Mouse (Mus musculus) hindbrain, embryonic 14.5 days (tissue): ENCODE data around the gene Mms19. TPM values are rescaled to one million over a fixed set of nuclear protein-coding genes. Genes with fewer than 3 reads are reported as not detected.

ENCODE experiments used
- ATAC-seq: fragments of 200-750 bp; cut with Nextera tagmentation; 2 replicates; pipeline ENCODE4 v1.8.0; 2017; ENCODE audit warnings: moderate number of reproducible peaks, mild to moderate bottlenecking, moderate TSS enrichment, moderate library complexity; ENCODE audit not compliant: low FRiP score
- DNase-seq: peaks from one replicate; pipeline ENCODE4 v3.0.0-alpha.2; 2015; ENCODE audit warnings: low spot score
- H3K27ac ChIP-seq: fragments of 300-500 bp; sonication (generic); 2 replicates; pipeline ENCODE4 v1.5.1; 2014; ENCODE audit warnings: mild to moderate bottlenecking, moderate library complexity
- H3K27me3 ChIP-seq: fragments of 300-500 bp; sonication (generic); 2 replicates; pipeline ENCODE4 v1.6.1; 2014; ENCODE audit warnings: mild to moderate bottlenecking, low read length, mixed read lengths; ENCODE audit not compliant: control insufficient read depth, insufficient read depth
- H3K36me3 ChIP-seq: fragments of 300-500 bp; sonication (generic); replicated peaks from 2 replicates; pipeline ENCODE4 v1.6.1; 2014; ENCODE audit not compliant: control insufficient read depth, insufficient read depth
- H3K4me1 ChIP-seq: fragments of 300-500 bp; sonication (generic); replicated peaks from 2 replicates; pipeline ENCODE4 v1.6.1; 2014; ENCODE audit warnings: antibody characterized with exemption, low read length, mixed read lengths; ENCODE audit not compliant: control insufficient read depth, insufficient read depth
- H3K4me2 ChIP-seq: fragments of 300-500 bp; sonication (generic); replicated peaks from 2 replicates; pipeline ENCODE4 v1.6.1; 2014; ENCODE audit warnings: mild to moderate bottlenecking, moderate library complexity
- H3K4me3 ChIP-seq: fragments of 300-500 bp; sonication (generic); replicated peaks from 2 replicates; pipeline ENCODE4 v1.5.1; 2014; ENCODE audit warnings: mild to moderate bottlenecking, low read length
- H3K9ac ChIP-seq: fragments of 300-500 bp; sonication (generic); 2 replicates; pipeline ENCODE4 v1.6.1; 2014
- H3K9me3 ChIP-seq: fragments of 300-500 bp; sonication (generic); 2 replicates; pipeline ENCODE4 v1.6.1; 2016; ENCODE audit warnings: low read length; ENCODE audit not compliant: control insufficient read depth
- WGBS: fragments of 180-500 bp; shearing (Covaris S2); extraction: QIAGEN DNeasy Blood & Tissue Kit; methylation state at CpG from one replicate; pipeline ENCODE4 v1.1.7; 2014; 5-methylcytosine and 5-hydroxymethylcytosine counted together
- polyA plus RNA-seq: library from polyadenylated mRNA; unstranded; fragments of >200 nt; fragmentation: Nextera tagmentation; extraction: Ambion mirVana; gene quantifications from 2 replicates; pipeline ENCODE4 v1.2.1, GENCODE M21; 2014

Mms19 gene
- polyA plus RNA-seq, result 29.6 and 31.6 TPM in 2 replicates

- H3K4me1 ChIP-seq, result peaks cover 8% of the 10 kb centered on the region
- no peaks in the 10 kb centered on the region for H3K36me3 ChIP-seq
- ATAC-seq, result peak; percentile 95
- peak; percentile 99 for DNase-seq
- no peaks in the 10 kb centered on the region for H3K9me3 ChIP-seq
- under 1% methylated on average over 62 of the region's 68 CpGs for WGBS
- peak within 1 kb of the TSS; percentile 84 for H3K27ac ChIP-seq
- H3K4me2 ChIP-seq, result peak within 1 kb of the TSS; percentile 100
- peak within 1 kb of the TSS; percentile 79 for H3K4me3 ChIP-seq
- H3K27me3 ChIP-seq, result peaks cover 9% of the 10 kb centered on the region
- H3K9ac ChIP-seq, result peak within 1 kb of the TSS; percentile 75
Observed at GRCm38 (mm10) chr19:41980819-41981594, at the start of gene Mms19. TSS of gene Mms19 (minus strand) at chr19:41981157.

- Histone ChIP-seq H3K4me1 (0 out of 2 replicates have a peak, but pooled peaks cover 3% of the 10 kb centered on the region), H3K4me2 (no peak overlapping the region), H3K27me3 (no peaks in the 10 kb centered on the region), H3K9ac (no peak overlapping the region), H3K36me3 (no peaks in the 10 kb centered on the region), H3K4me3 (no peak overlapping the region), H3K9me3 (no peaks in the 10 kb centered on the region), H3K27ac (no peak overlapping the region)
- DNase-seq (peak; percentile 84), ATAC-seq (peak; percentile 53; the same call in 1 of the 2 replicates)
- 8% methylated on average over 5 of the region's 5 CpGs for WGBS
Observed at GRCm38 (mm10) chr19:42026158-42026557, 45.2 kb upstream of the Mms19 start.

- ATAC-seq, result no peak
- DNase-seq, result no peak
- Histone ChIP-seq H3K36me3 (no peaks in the 10 kb centered on the region), H3K9me3 (no peaks in the 10 kb centered on the region), H3K27me3 (no peaks in the 10 kb centered on the region), H3K9ac (no peak overlapping the region), H3K27ac (no peak overlapping the region), H3K4me2 (no peak overlapping the region), H3K4me1 (0 out of 2 replicates have a peak, but pooled peaks cover 3% of the 10 kb centered on the region), H3K4me3 (no peak overlapping the region)
- WGBS, result 74% methylated on average over 2 of the region's 2 CpGs
Observed at GRCm38 (mm10) chr19:42022542-42022848, 41.5 kb upstream of the Mms19 start.

- WGBS, result 58% methylated on average over 10 of the region's 10 CpGs
- no peak overlapping the region for H3K27ac ChIP-seq
- DNase-seq, result no peak
Observed at GRCm38 (mm10) chr19:42021681-42022541, 41.0 kb upstream of the Mms19 start.

GRCm38 (mm10) chr19:42019011-42019522 is 38.1 kb upstream of the Mms19 start:
- H3K9ac ChIP-seq, result no peak overlapping the region
- 0 out of 2 replicates have a peak, but pooled peaks cover 3% of the 10 kb centered on the region for H3K4me1 ChIP-seq
- no peak for ATAC-seq
- H3K4me3 ChIP-seq, result no peak overlapping the region
- H3K27ac ChIP-seq, result no peak overlapping the region
- DNase-seq, result no peak
- WGBS, result 41% methylated on average over 4 of the region's 4 CpGs
- H3K9me3 ChIP-seq, result no peaks in the 10 kb centered on the region
- H3K27me3 ChIP-seq, result no peaks in the 10 kb centered on the region
- no peak overlapping the region for H3K4me2 ChIP-seq
- no peaks in the 10 kb centered on the region for H3K36me3 ChIP-seq

More at GRCm38 (mm10) chr19:42021681-42022541, 41.0 kb upstream of the Mms19 start:
- Histone ChIP-seq H3K4me3 (no peak overlapping the region), H3K9me3 (no peaks in the 10 kb centered on the region), H3K4me1 (0 out of 2 replicates have a peak, but pooled peaks cover 3% of the 10 kb centered on the region), H3K36me3 (no peaks in the 10 kb centered on the region), H3K9ac (no peak overlapping the region; the same call in 1 of the 2 replicates), H3K4me2 (no peak overlapping the region), H3K27me3 (no peaks in the 10 kb centered on the region)
- no peak for ATAC-seq

GRCm38 (mm10) chr19:42017399-42018247 is 36.7 kb upstream of the Mms19 start:
- 0 out of 2 replicates have a peak, but pooled peaks cover 3% of the 10 kb centered on the region for H3K4me1 ChIP-seq
- no peaks in the 10 kb centered on the region for H3K27me3 ChIP-seq
- DNase-seq (no peak), ATAC-seq (no peak)
- no peak overlapping the region for H3K9ac ChIP-seq
- WGBS, result 73% methylated on average over 8 of the region's 8 CpGs
- no peak overlapping the region for H3K4me2 ChIP-seq
- no peak overlapping the region for H3K4me3 ChIP-seq
- no peaks in the 10 kb centered on the region for H3K9me3 ChIP-seq
- no peaks in the 10 kb centered on the region for H3K36me3 ChIP-seq
- no peak overlapping the region for H3K27ac ChIP-seq

- Histone ChIP-seq H3K9me3 (no peaks in the 10 kb centered on the region), H3K9ac (no peak overlapping the region), H3K27ac (no peak overlapping the region), H3K4me1 (no peaks in the 10 kb centered on the region), H3K4me2 (no peak overlapping the region), H3K4me3 (no peak overlapping the region), H3K36me3 (no peaks in the 10 kb centered on the region), H3K27me3 (no peaks in the 10 kb centered on the region)
- 65% methylated on average over 5 of the region's 5 CpGs for WGBS
- no peak for DNase-seq
- ATAC-seq, result no peak
Observed at GRCm38 (mm10) chr19:42016840-42017239, 35.9 kb upstream of the Mms19 start.

- Histone ChIP-seq H3K27ac (no peak overlapping the region), H3K36me3 (no peaks in the 10 kb centered on the region), H3K9ac (no peak overlapping the region), H3K27me3 (no peaks in the 10 kb centered on the region), H3K4me1 (no peaks in the 10 kb centered on the region), H3K9me3 (no peaks in the 10 kb centered on the region), H3K4me3 (no peak overlapping the region), H3K4me2 (no peak overlapping the region)
- WGBS, result 72% methylated on average over 4 of the region's 4 CpGs
- ATAC-seq, result no peak
- DNase-seq, result no peak
Observed at GRCm38 (mm10) chr19:42016251-42016650, 35.3 kb upstream of the Mms19 start.
